Mouse (Mus musculus): ENCODE measurements around the gene Epha4. TPM values are rescaled to one million over a fixed set of nuclear protein-coding genes. Genes with fewer than 3 reads are reported as not detected.

Gene Epha4
- polyA plus RNA-seq, 1 experiment from 2014 or later = 36.8 TPM

- ATAC-seq (ENCODE audit: low FRiP score) = no peak
- H3K9me3 ChIP-seq (replicated peaks) = no peaks in the 10 kb centered on the region
- no peak overlapping the region for H3K4me3 ChIP-seq (replicated peaks)
- H3K4me2 ChIP-seq = no peak overlapping the region
- no peak overlapping the region for H3K9ac ChIP-seq (replicated peaks)
- H3K27me3 ChIP-seq (replicated peaks) = no peaks in the 10 kb centered on the region
- H3K4me1 ChIP-seq = peaks cover 10% of the 10 kb centered on the region; the same call in 1 of the 2 replicates
- no peaks in the 10 kb centered on the region for H3K36me3 ChIP-seq
- H3K27ac ChIP-seq (replicated peaks) = no peak overlapping the region
- 95% methylated on average over 1 of the region's 1 CpGs for WGBS
Observed at GRCm38 (mm10) chr1:77453811-77454210, 61.1 kb downstream of the Epha4 start.

- no peak for ATAC-seq (ENCODE audit: low FRiP score)
- WGBS = 96% methylated on average over 3 of the region's 3 CpGs
- Histone ChIP-seq H3K4me1 (peaks cover 8% of the 10 kb centered on the region; the same call in 1 of the 2 replicates), H3K9me3 (replicated peaks) (no peaks in the 10 kb centered on the region), H3K4me2 (no peak overlapping the region), H3K9ac (replicated peaks) (no peak overlapping the region), H3K4me3 (replicated peaks) (no peak overlapping the region), H3K36me3 (no peaks in the 10 kb centered on the region), H3K27me3 (replicated peaks) (no peaks in the 10 kb centered on the region), H3K27ac (replicated peaks) (no peak overlapping the region)
Observed at GRCm38 (mm10) chr1:77452721-77453120, 62.2 kb downstream of the Epha4 start.

DNA sequence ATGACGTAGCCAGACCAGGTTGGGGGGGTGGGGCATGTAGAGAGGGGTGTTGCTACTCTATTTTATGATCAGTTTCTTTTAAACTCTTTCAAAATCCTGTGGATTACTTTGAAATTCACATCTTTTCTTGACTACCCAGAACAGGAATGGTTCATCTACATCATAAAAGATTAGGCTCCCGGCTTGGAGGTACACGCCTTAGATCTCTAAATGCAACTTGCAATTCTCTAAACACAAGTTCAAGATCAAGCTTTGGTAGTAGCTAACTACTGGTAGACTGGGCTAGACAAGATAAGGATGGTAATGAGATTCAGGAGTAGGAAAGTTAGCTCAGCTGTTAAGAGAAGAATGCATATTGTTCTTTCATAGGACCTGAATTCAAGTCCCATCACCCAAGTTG is 63.3 kb downstream of the Epha4 start:
- H3K4me2 ChIP-seq = no peak overlapping the region
- H3K27me3 ChIP-seq (replicated peaks) = no peaks in the 10 kb centered on the region
- no peak overlapping the region for H3K4me3 ChIP-seq (replicated peaks)
- ATAC-seq (ENCODE audit: low FRiP score) = no peak
- H3K27ac ChIP-seq (replicated peaks) = no peak overlapping the region
- no peaks in the 10 kb centered on the region for H3K36me3 ChIP-seq
- no peaks in the 10 kb centered on the region for H3K9me3 ChIP-seq (replicated peaks)
- H3K9ac ChIP-seq (replicated peaks) = no peak overlapping the region
- H3K4me1 ChIP-seq = peaks cover 4% of the 10 kb centered on the region
- WGBS = 78% methylated on average over 3 of the region's 3 CpGs

GRCm38 (mm10) chr1:77450201-77450600 is 64.7 kb downstream of the Epha4 start:
- Histone ChIP-seq H3K4me3 (replicated peaks) (no peak overlapping the region), H3K9ac (replicated peaks) (no peak overlapping the region), H3K4me2 (no peak overlapping the region), H3K27me3 (replicated peaks) (no peaks in the 10 kb centered on the region), H3K27ac (replicated peaks) (no peak overlapping the region), H3K4me1 (peaks cover 15% of the 10 kb centered on the region), H3K36me3 (no peaks in the 10 kb centered on the region), H3K9me3 (replicated peaks) (no peaks in the 10 kb centered on the region)
- WGBS = 41% methylated on average over 3 of the region's 3 CpGs
- ATAC-seq (ENCODE audit: low FRiP score) = no peak

DNA sequence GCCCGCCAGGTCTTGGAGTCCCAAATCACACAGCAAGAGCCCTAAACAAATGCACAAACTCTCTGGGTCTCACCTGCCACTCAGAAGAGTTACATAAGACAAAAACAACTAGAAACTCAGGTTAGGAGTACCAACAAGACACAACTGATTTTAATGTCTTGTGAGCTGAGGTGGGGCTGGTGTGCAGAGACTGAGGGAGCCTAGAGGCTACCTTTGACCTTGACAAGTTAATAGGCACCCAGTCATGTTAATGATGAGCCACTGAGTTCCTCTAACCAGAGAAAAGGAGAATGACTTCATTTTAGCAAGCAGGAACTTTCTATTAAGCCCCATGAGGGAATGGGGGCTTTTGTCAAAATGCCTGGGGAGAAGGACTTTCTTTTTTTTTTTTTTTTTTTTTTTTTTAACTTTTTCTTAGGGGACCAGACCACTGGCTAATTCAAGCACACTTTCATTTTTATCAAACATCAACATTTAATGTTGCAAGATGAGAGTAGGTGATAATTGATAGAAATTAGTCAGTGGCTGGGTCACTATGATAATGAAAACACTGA is 67.8 kb downstream of the Epha4 start:
- no peak overlapping the region for H3K4me2 ChIP-seq
- WGBS = 58% methylated on average over 1 of the region's 1 CpGs
- H3K36me3 ChIP-seq = no peaks in the 10 kb centered on the region
- H3K9ac ChIP-seq (replicated peaks) = no peak overlapping the region
- no peaks in the 10 kb centered on the region for H3K27me3 ChIP-seq (replicated peaks)
- H3K9me3 ChIP-seq (replicated peaks) = no peaks in the 10 kb centered on the region
- H3K4me1 ChIP-seq = peaks cover 30% of the 10 kb centered on the region
- H3K4me3 ChIP-seq (replicated peaks) = no peak overlapping the region
- no peak overlapping the region for H3K27ac ChIP-seq (replicated peaks)
- no peak for ATAC-seq (ENCODE audit: low FRiP score)

DNA sequence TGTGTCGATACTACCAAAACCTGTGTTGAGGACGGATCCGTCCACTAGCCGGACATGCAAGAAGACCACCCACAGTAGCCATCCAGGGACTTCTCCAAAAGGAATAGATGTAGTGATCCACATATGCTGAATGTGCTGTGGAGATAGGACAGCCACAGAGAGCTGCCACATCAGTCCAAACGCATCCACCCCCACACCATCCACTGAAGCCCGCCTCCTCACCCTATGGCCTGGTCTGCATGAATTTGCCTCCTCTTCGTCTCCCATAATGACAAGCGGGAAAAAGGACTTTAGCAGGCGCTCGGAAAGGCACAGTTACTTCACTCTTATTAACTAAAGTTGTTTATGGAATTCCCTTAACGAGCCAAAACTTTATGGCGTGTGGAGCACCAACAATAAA is 68.5 kb downstream of the Epha4 start:
- ATAC-seq (ENCODE audit: low FRiP score) = no peak
- 54% methylated on average over 12 of the region's 12 CpGs for WGBS
- no peak overlapping the region for H3K4me2 ChIP-seq

GRCm38 (mm10) chr1:77444648-77445047 is 70.2 kb downstream of the Epha4 start:
- WGBS = 51% methylated on average over 9 of the region's 9 CpGs
- H3K9me3 ChIP-seq (replicated peaks) = no peaks in the 10 kb centered on the region
- H3K4me1 ChIP-seq = peaks cover 43% of the 10 kb centered on the region
- H3K27me3 ChIP-seq (replicated peaks) = no peaks in the 10 kb centered on the region
- no peak overlapping the region for H3K4me2 ChIP-seq
- no peak overlapping the region for H3K27ac ChIP-seq (replicated peaks)
- no peak overlapping the region for H3K9ac ChIP-seq (replicated peaks)
- no peaks in the 10 kb centered on the region for H3K36me3 ChIP-seq
- H3K4me3 ChIP-seq (replicated peaks) = no peak overlapping the region
- ATAC-seq (ENCODE audit: low FRiP score) = no peak

More for the DNA sequence above, 68.5 kb downstream of the Epha4 start:
- H3K4me1 ChIP-seq = peaks cover 32% of the 10 kb centered on the region
- no peaks in the 10 kb centered on the region for H3K36me3 ChIP-seq
- no peak overlapping the region for H3K9ac ChIP-seq (replicated peaks)
- no peaks in the 10 kb centered on the region for H3K9me3 ChIP-seq (replicated peaks)
- no peak overlapping the region for H3K4me3 ChIP-seq (replicated peaks)
- H3K27ac ChIP-seq (replicated peaks) = no peak overlapping the region
- H3K27me3 ChIP-seq (replicated peaks) = no peaks in the 10 kb centered on the region

- no peak overlapping the region for H3K9ac ChIP-seq (replicated peaks)
- H3K27ac ChIP-seq (replicated peaks) = no peak overlapping the region
- no peak overlapping the region for H3K4me2 ChIP-seq
- H3K9me3 ChIP-seq (replicated peaks) = no peaks in the 10 kb centered on the region
- no peaks in the 10 kb centered on the region for H3K27me3 ChIP-seq (replicated peaks)
- ATAC-seq (ENCODE audit: low FRiP score) = no peak
- 12% methylated on average over 4 of the region's 4 CpGs for WGBS
- H3K4me1 ChIP-seq = peaks cover 58% of the 10 kb centered on the region
- H3K36me3 ChIP-seq = no peaks in the 10 kb centered on the region
- no peak overlapping the region for H3K4me3 ChIP-seq (replicated peaks)
Observed at GRCm38 (mm10) chr1:77441987-77442386, 72.9 kb downstream of the Epha4 start.

DNA sequence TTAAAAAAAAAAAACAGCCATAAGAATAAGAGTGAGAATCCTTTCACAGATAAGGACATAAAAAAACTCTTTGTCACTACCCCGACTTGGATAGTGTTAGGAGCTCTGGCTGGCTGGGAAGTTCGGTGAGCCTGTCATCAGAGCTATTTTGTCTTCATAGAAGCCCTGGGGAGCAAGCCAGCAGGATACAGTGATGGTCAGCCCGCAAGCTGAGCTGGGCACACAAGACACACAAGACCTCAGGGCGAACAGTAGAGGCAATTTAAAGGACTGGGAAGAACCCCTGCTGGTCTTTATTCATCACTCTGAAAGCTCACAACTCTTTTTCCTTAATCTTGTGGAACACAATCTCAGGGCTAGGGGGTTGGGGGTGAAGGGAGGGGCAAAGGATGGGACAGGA is 73.5 kb downstream of the Epha4 start:
- Histone ChIP-seq H3K9ac (replicated peaks) (no peak overlapping the region), H3K4me2 (no peak overlapping the region), H3K27me3 (replicated peaks) (no peaks in the 10 kb centered on the region), H3K36me3 (no peaks in the 10 kb centered on the region), H3K27ac (replicated peaks) (no peak overlapping the region), H3K9me3 (replicated peaks) (no peaks in the 10 kb centered on the region), H3K4me1 (peaks cover 58% of the 10 kb centered on the region), H3K4me3 (replicated peaks) (no peak overlapping the region)
- WGBS = 16% methylated on average over 4 of the region's 4 CpGs
- no peak for ATAC-seq (ENCODE audit: low FRiP score)

DNA sequence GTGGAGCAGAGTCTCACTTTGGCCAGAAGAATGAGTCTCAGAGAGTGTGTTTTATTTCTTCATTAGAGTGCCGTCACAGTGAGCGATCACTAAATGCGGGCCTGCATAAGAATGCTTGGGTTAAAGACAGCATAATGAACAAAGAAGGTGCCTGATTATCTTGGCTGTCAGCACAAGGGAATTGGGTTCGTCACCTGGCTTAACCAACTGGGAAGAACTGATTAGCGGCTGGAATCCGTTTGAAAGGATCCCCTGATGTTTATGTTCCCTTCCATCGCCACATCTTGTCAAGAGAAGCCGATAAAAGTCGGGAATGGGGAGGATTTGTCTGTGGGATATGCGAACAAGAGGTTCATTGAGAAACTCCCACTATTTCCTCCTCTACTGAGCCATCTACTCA is 74.4 kb downstream of the Epha4 start:
- peak; percentile 23; the same call in 1 of the 2 replicates for ATAC-seq (ENCODE audit: low FRiP score)

GRCm38 (mm10) chr1:77439383-77440074 is 75.4 kb downstream of the Epha4 start:
- no peak for ATAC-seq (ENCODE audit: low FRiP score)
- Histone ChIP-seq H3K27me3 (replicated peaks) (no peaks in the 10 kb centered on the region), H3K4me3 (replicated peaks) (no peak overlapping the region), H3K4me2 (no peak overlapping the region), H3K36me3 (no peaks in the 10 kb centered on the region), H3K4me1 (peaks cover 55% of the 10 kb centered on the region), H3K9ac (replicated peaks) (no peak overlapping the region), H3K27ac (replicated peaks) (no peak overlapping the region), H3K9me3 (replicated peaks) (no peaks in the 10 kb centered on the region)
- 92% methylated on average over 3 of the region's 3 CpGs for WGBS

More for the DNA sequence above, 74.4 kb downstream of the Epha4 start:
- Histone ChIP-seq H3K9ac (replicated peaks) (no peak overlapping the region), H3K27me3 (replicated peaks) (no peaks in the 10 kb centered on the region), H3K4me2 (no peak overlapping the region), H3K4me1 (peaks cover 56% of the 10 kb centered on the region), H3K4me3 (replicated peaks) (no peak overlapping the region), H3K9me3 (replicated peaks) (no peaks in the 10 kb centered on the region), H3K36me3 (no peaks in the 10 kb centered on the region), H3K27ac (replicated peaks) (no peak overlapping the region)
- WGBS = 19% methylated on average over 10 of the region's 10 CpGs

GRCm38 (mm10) chr1:77438639-77439038 is 76.2 kb downstream of the Epha4 start:
- Histone ChIP-seq H3K4me3 (replicated peaks) (no peak overlapping the region), H3K9me3 (replicated peaks) (no peaks in the 10 kb centered on the region), H3K27ac (replicated peaks) (no peak overlapping the region), H3K4me2 (no peak overlapping the region), H3K36me3 (no peaks in the 10 kb centered on the region), H3K4me1 (peaks cover 49% of the 10 kb centered on the region), H3K27me3 (replicated peaks) (no peaks in the 10 kb centered on the region), H3K9ac (replicated peaks) (no peak overlapping the region)
- ATAC-seq (ENCODE audit: low FRiP score) = no peak
- WGBS = 75% methylated on average over 4 of the region's 4 CpGs
